Mouse (Mus musculus): ENCODE measurements around the gene Gatd1. TPM values are rescaled to one million over a fixed set of nuclear protein-coding genes. Genes with fewer than 3 reads are reported as not detected.

The Gatd1 gene
- polyA plus RNA-seq (2017; shearing (Covaris generic)): 82.8 TPM

DNA sequence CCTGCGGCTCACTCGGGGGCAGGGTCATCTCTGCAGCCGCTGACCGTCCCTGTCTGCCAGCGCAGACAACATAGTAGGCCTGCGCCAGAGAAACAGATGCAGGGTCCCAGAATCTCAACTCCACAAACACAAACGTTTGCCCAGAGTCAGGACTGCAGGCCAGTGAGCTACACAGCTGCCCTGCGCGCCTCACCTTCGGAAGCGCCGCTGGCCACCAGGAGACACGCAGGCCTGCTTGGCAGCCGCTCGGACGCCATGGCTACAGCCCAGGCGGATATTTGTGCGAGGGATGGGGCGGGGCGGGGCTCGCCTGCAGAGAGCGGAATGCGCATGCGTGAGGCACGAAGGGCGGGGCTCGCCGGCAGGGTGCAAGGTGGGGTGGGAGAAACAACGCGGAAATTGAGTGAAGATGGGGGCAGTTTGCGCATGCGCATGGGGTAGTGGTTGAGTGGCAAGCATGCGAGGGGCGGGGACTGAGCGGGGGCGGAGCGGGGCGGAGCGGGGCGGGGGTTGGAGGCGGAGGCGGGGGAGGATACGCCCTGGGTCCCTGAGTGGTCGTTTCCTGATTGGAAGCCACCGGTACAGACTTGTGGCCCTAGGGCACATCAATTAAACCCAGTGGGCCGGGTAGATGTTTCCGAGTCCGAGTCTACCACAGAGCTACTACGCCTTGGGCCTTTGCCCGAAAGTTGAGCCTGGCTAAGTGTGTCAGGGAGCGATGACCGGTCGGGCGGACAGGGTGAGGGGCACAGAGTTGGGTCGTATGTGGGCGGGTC is at the start of gene Gatd1:
Gene Gatd1 (minus strand): TSS at position 328 of the 776 bp plus-strand sequence.

GRCm38 (mm10) chr7:141460391-141461113 is 46.6 kb upstream of the Gatd1 start, which contains the start of gene Cracr2b:
Gene Cracr2b, plus strand, starts transcription at chr7:141461094.

GRCm38 (mm10) chr7:141454967-141455551 is 41.1 kb upstream of the Gatd1 start, which contains the start of gene Pnpla2:
Gene Pnpla2, plus strand, starts transcription at chr7:141455198.

GRCm38 (mm10) chr7:141447110-141447991 is 33.4 kb upstream of the Gatd1 start, which contains the start of gene Rplp2:
Gene Rplp2, plus strand, starts transcription at chr7:141447370.

GRCm38 (mm10) chr7:141443828-141444237 is 29.9 kb upstream of the Gatd1 start, which contains the start of gene Pidd1:
Gene Pidd1, minus strand, starts transcription at chr7:141444025.

DNA sequence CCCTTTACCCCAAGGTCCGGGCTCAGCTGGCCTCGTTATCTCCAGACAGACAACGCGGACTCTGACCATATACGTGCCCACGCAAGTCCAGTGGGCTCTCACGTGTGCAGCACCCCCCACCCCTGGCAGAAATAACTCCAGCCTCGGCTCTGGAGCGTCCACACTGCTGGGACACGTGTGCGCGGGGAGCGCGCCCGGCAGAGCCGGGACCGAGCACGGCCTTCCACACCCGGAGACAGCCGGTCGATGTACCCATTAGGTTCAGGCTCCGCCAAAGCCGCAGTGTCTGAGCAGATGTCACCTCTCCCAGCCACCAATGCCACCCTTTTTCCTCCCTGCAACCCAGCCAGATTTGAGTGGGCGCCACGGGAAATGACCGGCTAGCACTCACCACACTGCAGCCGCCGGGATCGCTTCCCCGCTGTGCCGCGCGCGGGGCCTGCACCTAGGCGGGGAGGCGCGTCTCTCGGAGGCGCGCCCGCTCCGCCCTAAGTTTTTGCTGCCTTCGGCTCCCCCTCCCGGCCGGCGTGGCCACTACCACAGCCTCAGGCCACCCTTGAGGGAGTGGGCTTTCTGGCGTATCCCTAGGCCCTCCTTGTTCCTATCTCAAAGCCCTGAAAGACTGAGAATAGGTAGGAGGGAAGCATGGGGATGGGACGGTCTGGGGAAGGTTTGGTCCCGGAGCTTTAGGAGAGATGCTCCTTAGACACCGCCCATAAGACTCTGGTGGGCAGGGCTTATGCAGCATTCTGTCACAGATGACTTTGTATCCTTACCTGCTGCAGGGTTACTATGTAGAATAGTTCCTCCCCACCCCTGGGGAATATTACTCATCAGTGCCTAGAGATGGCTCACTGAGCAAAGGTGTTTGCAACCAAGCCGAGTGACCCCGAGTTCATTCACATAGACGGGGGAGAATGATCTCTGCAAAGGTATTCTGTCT is 23.5 kb upstream of the Gatd1 start, which contains the start of gene Slc25a22:
Gene Slc25a22 (minus strand): TSS at position 715 of the 943 bp plus-strand sequence.

GRCm38 (mm10) chr7:141429310-141429709 is 15.4 kb upstream of the Gatd1 start, which contains the start of gene Cend1:
Gene Cend1, minus strand, starts transcription at chr7:141429491.

GRCm38 (mm10) chr7:141391625-141392551 is 22.0 kb downstream of the Gatd1 start, which contains the start of gene Taldo1:
Gene Taldo1, plus strand, starts transcription at chr7:141392199.

Other genes with a start within 250 kb of the Gatd1 start
- gene Rnh1, start 241.3 kb downstream of the Gatd1 start, polyA plus RNA-seq (2017; shearing (Covaris generic)): 160 TPM
- 4.6 TPM for gene Hras, start 220.1 kb downstream of the Gatd1 start, polyA plus RNA-seq (2017; shearing (Covaris generic))
- gene Lrrc56, start 220.0 kb downstream of the Gatd1 start, polyA plus RNA-seq (2017; shearing (Covaris generic)): 3.6 TPM
- gene Lmntd2, start 200.1 kb downstream of the Gatd1 start, polyA plus RNA-seq (2017; shearing (Covaris generic)): 14.3 TPM
- gene Rassf7, start 198.3 kb downstream of the Gatd1 start, polyA plus RNA-seq (2017; shearing (Covaris generic)): 22.1 TPM
- 130 TPM for gene Phrf1, start 185.4 kb downstream of the Gatd1 start, polyA plus RNA-seq (2017; shearing (Covaris generic))
- gene Irf7, start 147.7 kb downstream of the Gatd1 start, polyA plus RNA-seq (2017; shearing (Covaris generic)): 110 TPM
- not detected for gene Cdhr5, start 137.3 kb downstream of the Gatd1 start, polyA plus RNA-seq (2017; shearing (Covaris generic))
- not detected for gene Sct, start 135.0 kb downstream of the Gatd1 start, polyA plus RNA-seq (2017; shearing (Covaris generic))
- gene Drd4, start 122.1 kb downstream of the Gatd1 start, polyA plus RNA-seq (2017; shearing (Covaris generic)): not detected
- gene Deaf1, start 86.4 kb downstream of the Gatd1 start, polyA plus RNA-seq (2017; shearing (Covaris generic)): 14.8 TPM
- gene Tmem80, start 86.4 kb downstream of the Gatd1 start, polyA plus RNA-seq (2017; shearing (Covaris generic)): 37.9 TPM
- gene Eps8l2, start 75.3 kb downstream of the Gatd1 start, polyA plus RNA-seq (2017; shearing (Covaris generic)): not detected
- 364 TPM for gene Taldo1, start 21.9 kb downstream of the Gatd1 start, polyA plus RNA-seq (2017; shearing (Covaris generic))
- gene Cend1, start 15.4 kb upstream of the Gatd1 start, polyA plus RNA-seq (2017; shearing (Covaris generic)): 0.38 TPM
- gene Slc25a22, start 23.8 kb upstream of the Gatd1 start, polyA plus RNA-seq (2017; shearing (Covaris generic)): 75.3 TPM
- gene Pidd1, start 29.9 kb upstream of the Gatd1 start, polyA plus RNA-seq (2017; shearing (Covaris generic)): 10.2 TPM
- gene Rplp2, start 33.2 kb upstream of the Gatd1 start, polyA plus RNA-seq (2017; shearing (Covaris generic)): 1,938 TPM
- gene Pnpla2, start 41.1 kb upstream of the Gatd1 start, polyA plus RNA-seq (2017; shearing (Covaris generic)): 87.0 TPM
- 0.62 TPM for gene Cracr2b, start 47.0 kb upstream of the Gatd1 start, polyA plus RNA-seq (2017; shearing (Covaris generic))
- 7.4 TPM for gene Cd151, start 53.3 kb upstream of the Gatd1 start, polyA plus RNA-seq (2017; shearing (Covaris generic))
- 30.8 TPM for gene Polr2l, start 61.0 kb upstream of the Gatd1 start, polyA plus RNA-seq (2017; shearing (Covaris generic))
- 3.1 TPM for gene Tspan4, start 61.1 kb upstream of the Gatd1 start, polyA plus RNA-seq (2017; shearing (Covaris generic))
- gene Chid1, start 125.7 kb upstream of the Gatd1 start, polyA plus RNA-seq (2017; shearing (Covaris generic)): 28.2 TPM
- gene Ap2a2, start 148.0 kb upstream of the Gatd1 start, polyA plus RNA-seq (2017; shearing (Covaris generic)): 21.7 TPM
- 0.09 TPM for gene Muc6, start 241.2 kb upstream of the Gatd1 start, polyA plus RNA-seq (2017; shearing (Covaris generic))